Mouse (Mus musculus): ENCODE measurements at regions not wholly inside any gene's neighbourhood (a gene's known extent, or its start where the extent isn't known, plus 50 kb on each side); places are given as distances from the start of the nearest gene placed in this dataset.

- in situ Hi-C loops (cut with MboI; ENCODE audit: low pct_ligation_motif_present, low pct_unique_long_range_greater_than_20kb, low sequenced_read_pairs), result no loop called here
- Histone ChIP-seq H3K79me2 (replicated peaks; ENCODE audit: control insufficient read depth, extremely low read depth, insufficient read depth, poor library complexity, severe bottlenecking) (no peaks in the 10 kb centered on the region), H3K4me1 (ENCODE audit: control insufficient read depth in 1 of 2, insufficient read depth in 2 of 2) (no peaks in the 10 kb centered on the region)
These were observed 122.8 kb upstream of the Cadm1 start for GRCm38 (mm10) chr9:47407007-47407670.

DNA sequence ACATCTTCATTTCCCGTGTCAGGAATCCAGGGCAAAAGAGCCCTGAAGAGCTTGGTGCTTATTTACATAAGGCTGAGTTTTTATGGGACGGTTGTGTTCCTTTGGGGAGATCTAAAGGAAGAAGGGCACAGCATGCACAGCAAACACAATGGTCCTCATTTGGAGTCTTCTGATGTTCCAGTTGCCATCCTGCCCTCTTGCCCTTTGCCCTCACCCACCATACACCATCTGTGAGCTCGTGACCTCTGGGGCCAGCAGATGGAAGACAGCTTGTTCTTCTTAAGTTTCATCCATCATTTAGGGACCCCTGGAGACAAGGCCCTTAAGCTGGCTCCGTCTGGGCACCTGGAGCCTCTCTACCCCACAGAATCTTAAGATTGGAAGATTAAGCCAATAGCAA lies 121.9 kb upstream of the Cadm1 start:
- Histone ChIP-seq H3K4me1 (ENCODE audit: control insufficient read depth in 1 of 2, insufficient read depth in 2 of 2) (no peaks in the 10 kb centered on the region), H3K27ac (ENCODE audit: insufficient read depth, low read depth) (no peak overlapping the region), H3K36me3 (replicated peaks in 1 of 2; ENCODE audit: control insufficient read depth in 1 of 2, insufficient read depth in 1 of 2, low read length in 1 of 2) (no peaks in the 10 kb centered on the region), H3K4me3 (replicated peaks in 1 of 3; ENCODE audit: low read depth in 2 of 3, low read length in 2 of 3, poor library complexity in 1 of 3) (no peak overlapping the region), H3K27me3 (replicated peaks) (no peaks in the 10 kb centered on the region), H3K9me3 (replicated peaks; ENCODE audit: low read length) (peaks cover 88% of the 10 kb centered on the region), H3K79me2 (replicated peaks; ENCODE audit: control insufficient read depth, extremely low read depth, insufficient read depth, poor library complexity, severe bottlenecking) (no peaks in the 10 kb centered on the region), H3K9ac (ENCODE audit: insufficient read depth, low read depth) (no peak overlapping the region), H3K4me2 (ENCODE audit: insufficient read depth, low read depth, poor library complexity, severe bottlenecking) (no peak overlapping the region)
- dilution Hi-C loops (cut with MboI; ENCODE audit: extremely low pct_ligation_motif_present, extremely low pct_unique_long_range_greater_than_20kb, low sequenced_read_pairs) (no loop called here), in situ Hi-C loops (cut with MboI; ENCODE audit: low pct_ligation_motif_present, low pct_unique_long_range_greater_than_20kb, low sequenced_read_pairs) (no loop called here)
- DNase-seq (ENCODE audit: extremely low read depth), result no peak
- TF ChIP-seq NELFE (IDR thresholded peaks at IDR 0.05; ENCODE audit: low read depth, low read length) (no peak), GABPA (IDR thresholded peaks at IDR 0.05; ENCODE audit: insufficient replicate concordance, low read depth, low read length) (no peak), ZMIZ1 (IDR thresholded peaks at IDR 0.05; ENCODE audit: low read depth, low read length) (no peak), SIN3A (IDR thresholded peaks at IDR 0.05; ENCODE audit: low read length) (no peak), ETS1 (conservative IDR thresholded peaks at IDR 0.05; ENCODE audit: low read depth, low read length) (no peak), MAX (IDR thresholded peaks at IDR 0.05; ENCODE audit: low read length) (no peak), RAD21 (IDR thresholded peaks at IDR 0.05; ENCODE audit: low read depth, low read length) (no peak), NRF1 (IDR thresholded peaks at IDR 0.05; ENCODE audit: low read depth, low read length) (no peak), MAFK (IDR thresholded peaks at IDR 0.05; ENCODE audit: insufficient replicate concordance, low read length) (no peak)

More at GRCm38 (mm10) chr9:47407007-47407670, 122.8 kb upstream of the Cadm1 start:
- no peaks in the 10 kb centered on the region for H3K36me3 ChIP-seq (replicated peaks in 1 of 2; ENCODE audit: control insufficient read depth in 1 of 2, insufficient read depth in 1 of 2, low read length in 1 of 2)
- no peaks in the 10 kb centered on the region for H3K27me3 ChIP-seq (replicated peaks)
- H3K9ac ChIP-seq (ENCODE audit: insufficient read depth, low read depth), result no peak overlapping the region
- DNase-seq (ENCODE audit: extremely low read depth), result no peak
- H3K4me2 ChIP-seq (ENCODE audit: insufficient read depth, low read depth, poor library complexity, severe bottlenecking), result no peak overlapping the region
- no peak overlapping the region for H3K27ac ChIP-seq (ENCODE audit: insufficient read depth, low read depth)
- dilution Hi-C loops (cut with MboI; ENCODE audit: extremely low pct_ligation_motif_present, extremely low pct_unique_long_range_greater_than_20kb, low sequenced_read_pairs), result no loop called here
- no peak for TF ChIP-seq CHD2 (IDR thresholded peaks at IDR 0.05; ENCODE audit: low read length)
- TF ChIP-seq GABPA (IDR thresholded peaks at IDR 0.05; ENCODE audit: insufficient replicate concordance, low read depth, low read length), result no peak
- TF ChIP-seq ZC3H11A (IDR thresholded peaks at IDR 0.05; ENCODE audit: low read depth, low read length), result no peak
- TF ChIP-seq RAD21 (IDR thresholded peaks at IDR 0.05; ENCODE audit: low read depth, low read length), result no peak
- no peak for TF ChIP-seq NRF1 (IDR thresholded peaks at IDR 0.05; ENCODE audit: low read depth, low read length)
- no peak for TF ChIP-seq TBP (conservative IDR thresholded peaks at IDR 0.05; ENCODE audit: low read depth, low read length)
- no peak for TF ChIP-seq ELF1 (IDR thresholded peaks at IDR 0.05; ENCODE audit: low read depth, low read length)
- TF ChIP-seq E2F4 (IDR thresholded peaks at IDR 0.05; ENCODE audit: insufficient replicate concordance, low read depth, low read length), result no peak
- TF ChIP-seq MYC (IDR thresholded peaks at IDR 0.05; ENCODE audit: low read depth, low read length), result no peak
- TF ChIP-seq RCOR1 (conservative IDR thresholded peaks at IDR 0.05; ENCODE audit: low read depth, low read length), result no peak
- TF ChIP-seq SMC3 (IDR thresholded peaks at IDR 0.05; ENCODE audit: low read depth, low read length), result no peak
- TF ChIP-seq KAT2A (IDR thresholded peaks at IDR 0.05; ENCODE audit: insufficient replicate concordance, low read length), result no peak
- no peak for TF ChIP-seq NELFE (IDR thresholded peaks at IDR 0.05; ENCODE audit: low read depth, low read length)
- no peak for TF ChIP-seq JUND (conservative IDR thresholded peaks at IDR 0.05; ENCODE audit: low read depth, low read length)
- H3K4me3 ChIP-seq (replicated peaks in 1 of 3; ENCODE audit: low read depth in 2 of 3, low read length in 2 of 3, poor library complexity in 1 of 3), result no peak overlapping the region
- H3K9me3 ChIP-seq (replicated peaks; ENCODE audit: low read length), result peaks cover 88% of the 10 kb centered on the region
